Mouse (Mus musculus): ENCODE data around the gene Slc22a20.

DNA sequence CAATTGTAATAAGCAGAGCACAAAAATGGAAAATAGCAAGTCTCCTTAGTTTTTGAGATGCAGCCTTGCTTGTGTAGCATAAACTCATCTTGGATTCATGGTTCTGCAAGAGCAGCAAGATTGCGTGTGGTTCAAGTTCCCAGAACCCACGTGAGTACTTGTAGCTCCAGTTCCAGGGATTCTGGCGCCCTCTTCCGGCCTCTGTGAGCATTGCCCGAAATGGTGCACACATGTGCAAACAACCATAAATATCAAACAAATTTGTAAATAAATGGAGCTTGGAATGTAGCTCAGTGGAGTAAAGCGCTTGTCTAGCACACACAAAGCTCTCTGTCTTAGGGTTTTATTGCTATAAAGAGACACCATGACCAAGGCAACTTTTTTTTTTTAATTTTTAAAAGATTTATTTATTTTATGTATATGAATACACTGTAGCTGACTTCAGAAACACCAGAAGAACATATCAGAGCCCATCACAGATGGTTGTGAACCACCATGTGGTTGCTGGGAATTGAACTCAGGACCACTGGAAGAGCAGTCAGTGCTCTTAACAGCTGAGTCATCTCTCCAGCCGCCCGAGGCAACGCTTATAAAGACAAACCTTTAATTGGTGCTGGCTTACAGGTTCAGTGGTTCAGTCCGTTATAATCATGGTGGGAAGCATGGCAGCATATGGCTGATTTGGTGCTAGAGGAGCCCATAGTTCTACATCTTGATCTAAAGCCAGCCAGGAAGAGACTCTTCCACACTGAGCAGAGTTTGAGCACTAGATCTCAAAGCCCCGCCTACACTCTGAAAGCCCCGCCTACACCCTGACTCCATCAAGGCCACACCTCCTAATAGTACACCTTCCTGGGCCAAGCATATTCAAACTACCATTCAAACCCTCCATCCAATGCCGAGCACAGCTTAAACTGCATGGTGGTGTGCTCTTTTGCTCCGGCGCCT, 32.5 kb upstream of the Slc22a20 start:
- peak; percentile 69 for TF ChIP-seq POLR2A (IDR thresholded peaks at IDR 0.05; ENCODE audit: insufficient read depth, low read length)
- TF ChIP-seq CTCF (IDR thresholded peaks at IDR 0.05; ENCODE audit: low read depth, low read length): peak; percentile 96

All from ES-Bruce4 (cell line).